Mouse (Mus musculus) liver, postnatal 0 days (tissue): ENCODE results near the gene Mthfd1.

Experiments
- CTCF ChIP-seq: sonication (generic); IDR thresholded peaks from 2 replicates; pipeline ENCODE4 v1.5.1; 2016; ENCODE audit warnings: antibody characterized with exemption, low read depth
- EP300 ChIP-seq: IDR thresholded peaks from 2 replicates; pipeline ENCODE4 v1.6.1; 2016; ENCODE audit warnings: antibody characterized with exemption, low read depth, mild to moderate bottlenecking

DNA sequence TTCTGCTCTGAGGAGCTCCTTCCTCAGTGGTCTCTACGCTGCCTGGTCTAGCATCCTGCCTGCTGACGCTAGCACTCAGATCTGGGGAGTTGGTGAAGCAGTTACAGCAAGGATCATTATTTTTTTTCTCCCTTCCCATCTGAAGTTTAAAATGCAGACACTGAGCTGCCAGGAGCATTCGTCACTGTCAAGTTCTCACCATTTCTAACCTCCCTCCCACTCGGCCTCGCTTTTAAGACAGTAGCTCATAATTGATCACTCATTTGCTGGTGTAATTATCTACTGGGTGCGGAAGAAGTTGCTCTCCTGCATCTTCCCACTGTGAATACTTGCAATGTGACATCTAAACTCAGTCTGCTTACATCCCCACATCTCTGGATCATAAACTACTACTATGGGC, 30.3 kb downstream of the Mthfd1 start:
- no peak for TF ChIP-seq CTCF
- no peak for TF ChIP-seq EP300
